Mouse (Mus musculus) left cerebral cortex, postnatal 10 days (tissue): Measurements from ENCODE around the gene Whamm. TPM values are rescaled to one million over a fixed set of nuclear protein-coding genes. Genes with fewer than 3 reads are reported as not detected.

Experiments
- DNase-seq, 2 experiments: peaks; one replicate each; pipeline ENCODE4 v3.0.0; 2021 to 2022; ENCODE audit warnings: low spot score in 2 of 2, mixed read lengths in 1 of 2; ENCODE audit errors: extremely low spot score in 1 of 2
- intact Hi-C: fragments of 180-260 bp; cut with DNase I; formaldehyde crosslinking; loops from one replicate; pipeline ENCODE4 v1.15.1; 2025
- total RNA-seq, 2 experiments: library from RNA; stranded (reverse); gene quantifications; 2 replicates each; pipeline ENCODE4 v1.2.3; 2021

The Whamm gene
- 10 to 100 TPM; 15.5 to 17.4 TPM for total RNA-seq

DNA sequence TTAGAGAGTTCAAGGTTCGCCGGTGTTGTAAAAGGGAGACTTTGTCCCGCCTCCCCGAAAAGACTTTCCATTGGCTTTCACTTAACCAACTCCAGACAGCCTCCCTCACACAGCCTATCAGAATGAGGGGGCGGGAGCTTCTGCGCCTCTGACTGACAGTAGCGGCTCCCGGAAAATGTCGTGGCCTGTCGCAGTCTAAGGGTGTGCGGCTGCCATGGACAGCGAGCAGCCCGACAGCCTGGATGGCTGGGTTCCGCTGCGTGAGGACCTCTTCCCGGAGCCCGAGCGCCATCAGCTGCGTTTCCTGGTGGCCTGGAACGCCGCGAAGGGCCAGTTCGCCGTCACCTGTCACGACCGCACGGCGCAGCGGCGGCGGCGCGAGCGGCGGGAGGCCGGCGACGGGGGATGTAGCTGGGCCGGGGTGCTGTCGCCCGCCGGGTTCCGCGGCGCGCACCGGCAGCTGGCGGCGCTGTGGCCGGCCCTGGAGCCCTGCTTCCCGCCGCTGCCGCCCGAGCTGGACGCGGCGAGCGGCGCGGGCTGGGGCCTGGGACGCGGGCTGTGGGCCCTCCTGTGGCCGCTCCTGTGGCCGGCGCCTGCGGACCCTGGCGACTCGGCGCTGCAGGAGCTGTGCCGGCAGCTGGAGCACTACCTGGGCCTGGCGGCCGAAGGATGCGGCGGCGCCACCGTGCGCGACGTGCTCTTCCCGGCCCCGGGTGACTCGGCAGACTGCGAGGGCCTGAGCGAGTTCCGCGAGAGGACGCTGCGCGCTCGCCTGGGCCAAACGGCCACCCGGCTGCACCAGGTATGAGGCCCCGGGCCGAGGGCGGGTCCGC, at the start of gene Whamm:
Whamm (plus strand) TSS at position 159 of the 833 bp plus-strand sequence.
- peak; percentile 93 to 94 for DNase-seq
- intact Hi-C loops: loop anchor here (5.0 to 10.0 kb wide), 4 partner anchors 94 to 224 kb away; partner anchors contain the start of genes Cpeb1, Ramac and Rps17

DNA sequence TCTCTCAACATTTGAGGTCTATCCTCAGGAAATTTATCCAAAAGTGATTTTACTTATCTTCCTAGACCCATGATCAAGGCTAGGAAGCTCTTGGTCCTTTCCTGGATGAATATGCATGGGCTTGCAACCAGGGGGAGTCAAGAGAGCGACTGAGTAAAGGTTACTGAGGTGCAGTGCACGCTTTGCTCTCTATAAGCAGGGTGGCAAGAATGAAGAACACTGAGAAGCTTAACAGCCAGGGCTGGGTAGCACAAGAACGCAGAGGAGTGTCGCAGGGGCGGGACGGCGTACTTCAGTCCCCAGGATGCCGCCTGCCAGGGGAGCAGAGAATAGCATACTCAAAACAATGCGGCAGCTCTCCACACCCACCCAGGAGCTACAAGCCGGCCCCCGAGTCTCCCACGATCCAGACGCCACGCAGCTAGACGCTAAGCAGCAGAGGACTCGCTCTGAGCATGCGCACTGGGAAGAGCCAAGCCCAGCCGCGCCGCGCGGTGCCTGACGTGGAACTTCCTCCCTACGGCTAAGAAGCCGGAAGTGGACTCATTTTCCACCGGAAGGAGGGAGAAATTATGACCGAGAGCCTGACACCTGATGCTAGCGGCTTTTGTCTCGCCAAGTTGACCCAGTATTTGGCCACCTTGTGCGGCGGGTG, 47.9 kb upstream of the Whamm start:
- intact Hi-C loops: no loop called here
- peak; percentile 83 to 93 for DNase-seq

DNA sequence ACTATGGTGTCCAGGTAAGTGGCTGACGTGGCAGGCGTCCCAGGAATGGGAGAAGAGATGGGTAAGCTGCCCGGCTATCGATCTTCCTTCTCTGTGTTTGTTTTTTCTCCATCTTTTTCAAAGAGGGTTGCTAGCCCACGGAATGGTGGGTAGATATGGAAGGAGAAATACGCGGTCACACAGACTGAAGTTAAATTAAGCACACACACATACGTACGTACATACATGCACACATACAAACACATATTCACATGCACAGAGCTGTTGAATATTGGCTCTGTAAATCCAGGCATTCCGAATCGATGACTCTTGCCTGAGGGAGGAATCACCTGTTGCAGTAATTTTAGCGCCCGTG, 47.4 kb upstream of the Whamm start:
- DNase-seq: no peak
- intact Hi-C loops: no loop called here

DNA sequence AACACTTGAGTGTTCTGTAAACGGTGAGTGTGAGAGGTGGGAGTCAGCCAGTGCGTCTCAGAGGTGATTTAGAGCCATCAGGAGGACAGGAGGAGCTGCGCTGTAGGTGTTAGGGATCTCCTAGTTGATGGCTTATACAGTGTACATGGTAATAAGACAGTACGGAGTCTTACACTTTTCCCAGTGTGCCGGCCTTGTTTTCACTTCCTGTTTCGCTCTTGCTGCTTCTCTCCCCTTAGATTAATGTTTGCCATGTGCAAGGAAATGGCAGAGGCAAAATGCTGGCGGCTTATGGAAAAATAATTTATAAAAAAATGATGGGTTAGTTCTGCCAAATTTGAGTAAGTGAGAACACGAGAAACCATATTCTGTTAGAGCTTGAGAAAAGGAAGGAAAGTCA, 42.1 kb upstream of the Whamm start:
- intact Hi-C loops: no loop called here

DNA sequence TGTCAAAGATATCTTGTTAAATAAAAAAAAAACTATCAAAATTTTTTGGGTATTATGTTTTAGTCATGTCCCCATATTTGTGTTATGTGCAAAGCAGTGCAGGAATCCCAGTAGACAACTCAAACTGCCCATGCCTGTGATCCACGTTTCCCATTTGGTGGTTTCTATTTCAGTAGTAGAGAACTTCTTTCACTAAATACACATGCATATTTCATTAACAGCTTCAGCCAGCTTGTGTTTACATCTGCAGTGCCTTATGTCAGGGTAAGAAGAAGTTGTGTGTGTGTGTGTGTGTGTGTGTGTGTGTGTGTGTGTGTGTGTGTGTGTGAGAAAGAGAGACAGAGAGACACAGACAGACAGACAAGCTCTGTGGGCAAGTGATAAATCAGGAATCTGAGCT, 39.6 kb upstream of the Whamm start:
- no peak for DNase-seq
- intact Hi-C loops: no loop called here

More for the DNA sequence above, 42.1 kb upstream of the Whamm start:
- DNase-seq: no peak

DNA sequence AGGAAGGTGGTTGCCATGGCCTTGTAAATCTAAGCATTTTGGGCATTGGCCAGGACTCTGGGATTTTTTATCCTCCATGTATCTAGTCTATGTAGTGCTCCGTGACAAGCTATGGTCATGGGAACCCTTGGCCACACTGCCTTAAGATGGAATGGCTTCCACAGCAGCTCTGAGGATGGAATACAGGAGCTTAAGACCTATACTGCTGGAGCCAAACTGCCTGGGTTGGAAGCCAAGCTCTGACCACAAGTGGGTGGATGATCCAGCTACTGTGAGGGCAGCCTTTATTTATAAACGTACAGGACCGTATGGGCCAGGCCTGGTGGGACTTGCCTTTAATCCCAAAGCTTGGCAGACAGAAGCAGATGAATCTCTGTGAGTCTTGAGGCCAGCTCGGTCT, 34.6 kb upstream of the Whamm start:
- intact Hi-C loops: no loop called here
- no peak for DNase-seq

DNA sequence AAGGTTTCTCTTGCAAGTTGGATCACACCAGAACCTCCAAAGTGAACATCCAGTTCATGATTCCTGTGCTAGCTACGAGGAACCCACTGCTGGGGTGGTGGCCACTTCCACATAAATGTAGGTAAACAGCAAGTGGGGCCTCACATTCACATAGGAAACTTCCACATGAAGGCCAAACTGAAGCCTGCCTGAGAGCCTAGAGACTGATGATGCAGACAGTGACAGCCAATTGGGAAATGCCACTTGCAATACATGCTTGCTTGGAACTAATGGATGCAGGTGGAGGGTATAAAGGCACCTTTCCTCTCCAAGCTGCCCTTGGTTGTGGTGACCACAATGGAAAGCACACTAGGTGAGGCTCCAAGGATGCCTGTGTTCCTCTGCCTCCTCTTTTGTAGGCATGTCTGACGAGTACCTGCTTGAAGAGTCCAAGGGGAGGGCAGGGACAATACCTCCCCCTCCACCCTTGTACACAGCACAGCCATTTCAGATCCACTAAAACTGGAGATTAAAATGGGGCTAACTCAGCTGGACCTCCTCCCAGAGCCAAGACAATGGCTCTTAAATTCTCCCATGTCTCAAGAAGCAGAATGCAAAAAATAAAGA, 32.9 kb upstream of the Whamm start:
- intact Hi-C loops: no loop called here
- DNase-seq: peak in 1 of 2 experiments; percentile 34

DNA sequence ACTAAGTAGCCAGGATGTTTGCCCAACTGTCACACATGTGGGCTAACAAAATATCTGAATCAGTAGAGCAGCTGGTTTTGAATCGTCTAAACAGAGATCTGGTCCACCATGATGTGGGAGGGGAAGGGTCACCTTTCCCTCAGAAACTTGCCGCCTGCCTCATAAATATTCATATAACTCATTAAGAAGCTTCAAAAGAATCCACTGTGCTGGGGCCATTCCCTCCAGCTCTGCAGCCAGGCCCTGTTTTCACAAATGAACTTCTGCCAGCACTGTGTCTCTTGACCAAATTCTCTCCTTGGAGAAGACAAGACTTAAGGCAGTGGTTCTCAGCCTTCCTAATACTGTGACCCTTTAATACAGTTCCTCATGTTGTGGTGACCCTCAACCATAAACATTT, 31.5 kb upstream of the Whamm start:
- peak in 1 of 2 experiments; percentile 46 for DNase-seq
- intact Hi-C loops: no loop called here

DNA sequence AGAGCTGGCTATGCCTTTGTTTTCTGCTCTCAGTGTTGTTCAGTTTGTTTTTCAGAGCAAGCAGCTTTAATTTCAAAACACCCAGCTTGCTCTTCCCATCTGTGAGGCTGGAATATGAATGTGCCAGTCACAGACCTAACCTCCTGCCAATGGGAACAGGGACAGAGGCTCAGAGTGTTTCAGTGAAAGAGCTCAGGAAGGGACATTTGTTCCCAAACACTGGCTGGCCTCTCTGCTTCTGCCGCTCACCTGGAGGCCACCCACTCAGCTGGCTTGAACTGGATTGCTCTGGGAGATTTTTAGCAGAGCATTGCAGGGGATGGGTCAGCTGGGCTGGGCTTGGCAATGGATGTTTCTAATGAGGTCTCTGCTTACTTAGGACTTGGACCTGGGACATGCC, 30.1 kb upstream of the Whamm start:
- intact Hi-C loops: no loop called here
- DNase-seq: no peak

DNA sequence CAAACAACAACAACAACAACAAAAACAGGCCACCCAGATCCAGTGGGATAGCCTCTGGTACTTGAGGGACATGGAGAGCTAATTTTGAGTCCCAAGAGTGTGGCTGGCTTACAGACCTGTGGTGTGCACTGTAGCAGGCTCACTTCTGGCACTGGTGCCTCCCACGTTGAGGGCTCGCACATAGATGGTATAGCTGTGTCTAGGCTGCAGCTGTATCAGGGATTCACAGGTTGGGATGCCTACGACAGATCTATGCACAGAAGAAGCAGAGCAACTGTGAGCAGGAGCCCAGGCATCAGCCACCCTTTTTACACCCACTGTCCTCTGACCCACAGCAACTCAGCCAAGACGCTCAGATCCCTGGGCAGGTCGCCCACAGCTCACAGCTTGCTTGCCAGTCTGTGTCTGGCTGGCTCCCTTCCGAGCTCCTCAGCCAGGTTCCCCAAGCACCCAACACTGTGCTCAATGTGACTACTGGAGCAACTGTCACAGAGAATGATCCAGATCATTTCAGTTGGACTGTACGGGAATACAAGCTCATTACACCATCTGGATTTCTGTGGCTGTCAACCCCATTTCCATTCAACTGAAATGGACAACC, 29.0 kb upstream of the Whamm start:
- intact Hi-C loops: no loop called here
- DNase-seq: peak; percentile 70 to 81

DNA sequence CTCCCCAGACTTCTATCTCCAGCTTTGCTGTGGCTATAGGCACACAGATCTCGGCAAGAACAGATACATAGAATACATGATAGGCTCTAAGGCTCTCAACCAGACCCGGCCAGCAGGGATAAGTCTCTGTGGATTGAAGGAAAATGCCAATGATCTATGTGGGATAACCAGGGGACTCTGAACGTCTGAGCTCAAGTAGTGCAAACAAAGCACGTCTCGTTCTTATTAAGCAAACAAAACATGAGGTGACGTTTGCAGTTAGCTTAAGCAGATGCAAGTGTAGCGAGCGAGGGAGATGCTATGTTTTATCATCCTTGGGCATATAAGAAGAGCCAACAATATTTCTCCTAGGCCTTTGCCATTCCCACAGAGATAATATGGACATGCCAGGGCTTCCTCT, 28.1 kb upstream of the Whamm start:
- intact Hi-C loops: no loop called here

DNA sequence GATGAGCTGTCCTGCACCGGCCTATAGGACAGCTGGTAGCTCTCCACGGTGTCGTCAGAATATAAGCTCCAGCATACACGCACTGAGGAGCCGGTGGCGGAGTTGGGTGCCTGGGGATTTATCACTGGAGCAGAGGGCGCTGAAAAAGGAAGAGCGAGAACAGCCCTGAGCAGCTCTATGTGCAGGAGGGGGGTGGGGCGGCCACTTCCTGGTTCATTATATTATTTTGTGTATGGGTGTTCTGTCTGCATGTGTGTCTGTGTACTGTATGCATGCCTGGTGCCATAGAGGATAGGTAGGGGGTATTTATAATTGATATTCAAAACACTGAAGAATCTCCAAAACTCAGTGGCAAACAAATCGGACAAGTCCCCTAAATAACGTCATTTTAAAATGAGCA, 22.2 kb upstream of the Whamm start:
- intact Hi-C loops: no loop called here
- DNase-seq: no peak

More for the DNA sequence above, 28.1 kb upstream of the Whamm start:
- no peak for DNase-seq

DNA sequence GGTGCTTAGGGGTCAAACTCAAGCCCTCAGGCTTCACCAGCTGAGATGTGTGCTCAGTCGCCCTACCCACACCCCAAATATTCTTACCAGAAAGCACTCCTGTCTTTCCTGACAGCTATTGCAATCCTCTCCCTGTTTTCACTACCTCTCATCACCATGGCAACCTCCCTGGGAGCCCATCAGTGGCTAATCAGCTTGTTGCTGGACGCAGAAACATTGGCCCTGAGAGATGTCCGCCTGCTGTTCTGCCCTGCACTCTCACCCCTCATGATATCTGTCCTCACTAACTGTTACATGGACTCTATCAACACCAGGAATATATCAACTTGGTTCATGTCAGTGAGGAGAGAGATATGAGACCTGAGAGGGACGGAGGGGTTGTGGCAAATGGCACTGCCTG, 17.5 kb upstream of the Whamm start:
- intact Hi-C loops: no loop called here
- no peak for DNase-seq

DNA sequence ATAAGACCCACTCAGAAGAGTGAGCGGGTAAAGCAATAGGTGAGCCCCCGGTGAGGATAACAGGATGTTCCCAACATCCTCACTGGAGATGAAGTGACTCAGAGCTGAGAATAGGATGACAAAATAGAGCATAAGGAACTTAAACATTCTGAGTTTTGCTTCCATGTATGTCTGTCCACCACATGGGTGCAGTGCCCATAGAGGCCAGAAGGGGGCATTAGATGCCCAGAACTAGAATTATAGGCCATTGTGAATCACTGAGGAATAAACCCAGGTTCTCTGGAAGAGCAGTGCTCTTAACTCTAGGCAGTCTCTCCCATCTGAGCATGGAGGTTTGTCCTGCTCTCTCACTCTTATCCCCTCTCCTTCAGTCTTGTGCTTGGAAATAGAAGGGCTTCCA, 16.7 kb upstream of the Whamm start:
- no peak for DNase-seq
- intact Hi-C loops: no loop called here

DNA sequence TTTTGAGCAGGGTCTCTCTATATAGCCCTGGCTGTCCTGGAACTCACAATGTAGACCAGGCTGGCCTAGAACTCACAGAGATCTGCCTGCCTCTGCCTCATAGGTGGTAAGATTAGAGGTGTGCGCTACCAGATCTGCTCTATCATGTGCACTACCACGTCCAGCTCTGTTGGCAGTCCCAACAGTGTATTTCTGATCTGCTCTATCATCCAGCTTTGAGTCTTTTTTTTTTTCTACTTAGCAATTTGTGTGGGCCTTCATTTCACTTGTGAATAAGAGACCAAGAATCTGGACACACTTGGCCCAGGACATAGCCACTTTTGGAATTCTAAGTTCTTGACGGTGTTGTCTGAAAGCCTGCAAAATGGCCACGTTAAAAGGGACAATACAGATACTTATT, 14.2 kb upstream of the Whamm start:
- no peak for DNase-seq
- intact Hi-C loops: no loop called here

DNA sequence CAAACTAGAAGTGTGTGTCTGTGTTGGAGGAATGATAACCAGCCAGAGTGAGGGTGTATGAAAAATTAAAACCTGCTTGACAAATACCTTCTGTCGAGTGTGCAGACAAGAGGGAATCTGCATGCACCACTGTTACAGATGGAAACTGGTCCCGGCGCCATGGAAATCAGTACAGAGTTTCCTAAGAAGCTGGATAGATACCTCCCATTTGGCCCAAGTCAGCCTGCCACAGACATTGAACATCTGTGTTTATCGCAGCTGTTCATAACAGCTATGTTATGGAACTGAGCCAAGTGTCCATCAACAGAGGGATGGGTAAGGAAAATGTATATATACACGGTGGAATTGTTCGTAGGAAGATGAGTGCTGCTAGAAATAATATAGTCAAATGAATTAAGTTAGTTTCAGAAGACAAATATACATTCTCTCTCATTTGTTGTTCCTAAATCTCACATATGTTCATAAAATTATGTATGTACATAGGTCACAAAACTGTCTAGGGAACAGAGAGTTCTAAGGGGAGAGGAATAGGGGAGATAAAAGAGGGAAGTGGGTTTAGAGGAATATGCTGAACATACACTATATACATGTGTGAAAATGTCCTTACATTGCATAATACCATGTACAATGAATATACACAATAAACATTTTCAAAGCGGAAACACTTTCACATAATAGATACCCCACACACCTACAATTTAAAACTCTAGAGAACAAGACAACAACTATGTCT, 13.6 kb upstream of the Whamm start:
- intact Hi-C loops: no loop called here
- DNase-seq: no peak

DNA sequence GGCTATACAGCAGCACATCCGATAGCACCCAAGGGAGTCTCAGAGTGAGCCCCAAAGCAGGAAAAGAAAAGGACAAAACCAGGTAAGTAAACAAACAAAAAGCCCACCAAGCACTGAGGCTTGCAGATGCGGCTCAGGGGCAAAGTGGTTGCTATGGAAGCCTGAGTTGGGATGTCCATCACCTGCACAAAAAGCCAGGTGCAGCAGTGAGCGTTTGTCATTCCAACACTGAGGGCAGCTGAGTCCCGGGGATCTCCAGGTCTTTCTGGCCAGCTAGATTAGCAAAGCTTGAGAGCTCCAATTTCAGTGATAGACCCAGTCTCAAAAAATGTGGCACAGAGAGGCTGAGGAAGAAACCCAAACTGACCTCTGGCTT, 13.1 kb upstream of the Whamm start:
- intact Hi-C loops: no loop called here

DNA sequence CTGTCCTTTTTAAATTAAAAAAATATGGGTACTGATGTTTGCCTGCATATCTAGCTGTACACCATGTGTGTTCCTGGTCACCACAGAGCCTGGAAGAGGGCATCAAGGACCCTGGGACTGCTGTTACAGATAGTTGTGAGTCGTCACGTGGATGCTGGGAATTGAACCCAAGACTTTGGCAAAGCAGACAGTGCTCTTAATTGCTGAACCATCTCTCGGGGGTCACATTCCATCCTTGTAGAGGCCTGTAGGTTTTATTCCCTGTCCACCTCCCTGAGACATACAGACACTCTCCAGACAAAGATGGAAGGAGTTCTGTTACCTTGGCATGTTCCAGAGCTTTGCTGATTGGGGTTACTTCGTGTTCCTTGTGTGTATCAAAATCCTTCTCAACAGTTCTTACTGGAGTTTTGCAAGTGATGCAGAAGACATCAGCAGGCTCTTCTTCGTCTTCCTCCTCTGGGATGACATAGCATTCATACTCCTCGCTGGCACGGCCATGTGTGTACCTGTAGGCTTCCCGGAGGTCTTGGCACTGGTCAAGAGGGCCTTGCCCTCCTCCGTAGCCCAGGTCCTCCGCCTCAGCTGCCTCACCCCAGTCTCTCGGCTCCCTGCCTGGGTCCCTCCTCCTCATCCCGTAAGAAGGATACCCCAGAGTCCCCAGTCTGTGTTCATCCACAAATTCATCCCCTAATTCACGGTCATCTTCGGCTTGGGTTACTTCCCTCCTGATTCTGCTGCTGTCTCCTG, 11.7 kb upstream of the Whamm start:
- no peak for DNase-seq
- intact Hi-C loops: no loop called here

More for the DNA sequence above, 13.1 kb upstream of the Whamm start:
- DNase-seq: no peak
